Mouse (Mus musculus) intestine, postnatal 0 days (tissue): ENCODE data around the gene Vps26a. TPM values are rescaled to one million over a fixed set of nuclear protein-coding genes. Genes with fewer than 3 reads are reported as not detected.

Experiments
- ATAC-seq: fragments of 200-750 bp; cut with Nextera tagmentation; 2 replicates; pipeline ENCODE4 v1.8.0; 2017; ENCODE audit warnings: mild to moderate bottlenecking, moderate TSS enrichment, moderate library complexity
- H3K27ac ChIP-seq: fragments of 300-500 bp; sonication (generic); 2 replicates; pipeline ENCODE4 v1.5.1; 2014; ENCODE audit warnings: mild to moderate bottlenecking, low read depth, low read length, moderate library complexity
- H3K27me3 ChIP-seq: fragments of 300-500 bp; sonication (generic); replicated peaks from 2 replicates; pipeline ENCODE4 v1.6.1; 2014; ENCODE audit warnings: low read length, mixed read lengths; ENCODE audit not compliant: control insufficient read depth, insufficient read depth
- H3K36me3 ChIP-seq: fragments of 300-500 bp; sonication (generic); 2 replicates; pipeline ENCODE4 v1.6.1; 2014; ENCODE audit warnings: mild to moderate bottlenecking, moderate library complexity; ENCODE audit not compliant: control insufficient read depth, insufficient read depth
- H3K4me1 ChIP-seq: fragments of 300-500 bp; sonication (generic); replicated peaks from 2 replicates; pipeline ENCODE4 v1.6.1; 2014; ENCODE audit warnings: antibody characterized with exemption, low read length, mixed read lengths; ENCODE audit not compliant: control insufficient read depth, insufficient read depth
- H3K4me2 ChIP-seq: fragments of 300-500 bp; sonication (generic); replicated peaks from 2 replicates; pipeline ENCODE4 v1.6.1; 2014; ENCODE audit warnings: low read depth, mild to moderate bottlenecking, moderate library complexity
- H3K4me3 ChIP-seq: fragments of 300-500 bp; sonication (generic); 2 replicates; pipeline ENCODE4 v1.5.1; 2014; ENCODE audit warnings: low read depth, low read length
- H3K9ac ChIP-seq: fragments of 300-500 bp; sonication (generic); 2 replicates; pipeline ENCODE4 v1.6.1; 2014; ENCODE audit warnings: mild to moderate bottlenecking, low read depth, low read length
- H3K9me3 ChIP-seq: fragments of 300-500 bp; sonication (generic); 2 replicates; pipeline ENCODE4 v1.6.1; 2016; ENCODE audit warnings: mixed run types; ENCODE audit not compliant: control insufficient read depth
- CTCF ChIP-seq: sonication (generic); IDR thresholded peaks from 2 replicates; pipeline ENCODE4 v1.5.1; 2016; ENCODE audit warnings: low read depth, mild to moderate bottlenecking, control low read depth, antibody characterized with exemption, moderate library complexity
- WGBS: fragments of 180-500 bp; shearing (Covaris S2); extraction: QIAGEN DNeasy Blood & Tissue Kit; methylation state at CpG from one replicate; pipeline ENCODE4 v1.1.7; 2014; 5-methylcytosine and 5-hydroxymethylcytosine counted together
- polyA plus RNA-seq: library from polyadenylated mRNA; unstranded; fragments of >200 nt; fragmentation: Nextera tagmentation; extraction: Ambion mirVana; gene quantifications from 2 replicates; pipeline ENCODE4 v1.2.1, GENCODE M21; 2015

Vps26a gene
- polyA plus RNA-seq, 1 experiment from 2014 or later = 102 TPM

GRCm38 (mm10) chr10:62425081-62425871 lies 61.3 kb downstream of the Vps26a start:
- Histone ChIP-seq H3K36me3 (peaks cover 23% of the 10 kb centered on the region), H3K4me3 (no peak overlapping the region), H3K27ac (peak overlapping the region; percentile 75), H3K9ac (no peak overlapping the region), H3K4me1 (peaks cover 6% of the 10 kb centered on the region; the same call in 1 of the 2 replicates), H3K27me3 (no peaks in the 10 kb centered on the region), H3K9me3 (no peaks in the 10 kb centered on the region), H3K4me2 (no peak overlapping the region)
- WGBS = 28% methylated on average over 9 of the region's 9 CpGs
- ATAC-seq = peak; percentile 75
- TF ChIP-seq CTCF = no peak

GRCm38 (mm10) chr10:62422255-62422654 lies 64.3 kb downstream of the Vps26a start, which contains the start of gene Hkdc1:
Gene Hkdc1 (minus strand): TSS chr10:62422491.
- Histone ChIP-seq H3K4me2 (peak within 1 kb of the TSS; percentile 56), H3K27ac (peak within 1 kb of the TSS; percentile 60), H3K27me3 (no peaks in the 10 kb centered on the region), H3K4me1 (peaks cover 10% of the 10 kb centered on the region), H3K4me3 (peak within 1 kb of the TSS; percentile 29), H3K36me3 (no peaks in the 10 kb centered on the region; the same call in 1 of the 2 replicates), H3K9me3 (no peaks in the 10 kb centered on the region), H3K9ac (peak within 1 kb of the TSS; percentile 37; the same call in 1 of the 2 replicates)
- peak; percentile 36 for ATAC-seq
- whole genome bisulfite sequencing = 27% methylated on average over 15 of the region's 15 CpGs
- TF ChIP-seq CTCF = no peak

GRCm38 (mm10) chr10:62421127-62421526 lies 65.5 kb downstream of the Vps26a start:
- Histone ChIP-seq H3K9ac (peak overlapping the region; percentile 37; the same call in 1 of the 2 replicates), H3K4me3 (peak overlapping the region; percentile 29), H3K27ac (peak overlapping the region; percentile 60), H3K9me3 (no peaks in the 10 kb centered on the region), H3K36me3 (no peaks in the 10 kb centered on the region; the same call in 1 of the 2 replicates), H3K4me2 (peak overlapping the region; percentile 56), H3K4me1 (peaks cover 10% of the 10 kb centered on the region), H3K27me3 (no peaks in the 10 kb centered on the region)
- TF ChIP-seq CTCF = no peak
- no peak for ATAC-seq
- 68% methylated on average over 3 of the region's 3 CpGs for WGBS

- H3K9ac ChIP-seq = no peak overlapping the region
- 35% methylated on average over 6 of the region's 6 CpGs for WGBS
- peak overlapping the region; percentile 29 for H3K4me3 ChIP-seq
- no peaks in the 10 kb centered on the region for H3K9me3 ChIP-seq
- no peaks in the 10 kb centered on the region for H3K27me3 ChIP-seq
- H3K4me1 ChIP-seq = peaks cover 7% of the 10 kb centered on the region
- no peak for ATAC-seq
- TF ChIP-seq CTCF = no peak
- H3K36me3 ChIP-seq = no peaks in the 10 kb centered on the region; the same call in 1 of the 2 replicates
- H3K4me2 ChIP-seq = peak overlapping the region; percentile 56
- peak overlapping the region; percentile 60 for H3K27ac ChIP-seq
Observed at GRCm38 (mm10) chr10:62420399-62420798, 66.2 kb downstream of the Vps26a start.

- Histone ChIP-seq H3K36me3 (no peaks in the 10 kb centered on the region; the same call in 1 of the 2 replicates), H3K27me3 (no peaks in the 10 kb centered on the region), H3K27ac (peak overlapping the region; percentile 57; the same call in 1 of the 2 replicates), H3K4me3 (no peak overlapping the region), H3K9ac (no peak overlapping the region), H3K4me1 (peaks cover 5% of the 10 kb centered on the region), H3K4me2 (peak overlapping the region; percentile 56), H3K9me3 (no peaks in the 10 kb centered on the region)
- no peak for TF ChIP-seq CTCF
- ATAC-seq = peak; percentile 38
- WGBS = 37% methylated on average over 5 of the region's 5 CpGs
Observed at GRCm38 (mm10) chr10:62419422-62419821, 67.2 kb downstream of the Vps26a start.

- no peak for ATAC-seq
- WGBS = 60% methylated on average over 7 of the region's 7 CpGs
- H3K4me3 ChIP-seq = no peak overlapping the region
- peaks cover 4% of the 10 kb centered on the region for H3K4me1 ChIP-seq
- no peak overlapping the region for H3K9ac ChIP-seq
- peak overlapping the region; percentile 54; the same call in 1 of the 2 replicates for H3K27ac ChIP-seq
- H3K4me2 ChIP-seq = peak overlapping the region; percentile 56
- no peaks in the 10 kb centered on the region for H3K27me3 ChIP-seq
- H3K9me3 ChIP-seq = no peaks in the 10 kb centered on the region
- no peak for TF ChIP-seq CTCF
- H3K36me3 ChIP-seq = no peaks in the 10 kb centered on the region; the same call in 1 of the 2 replicates
Observed at GRCm38 (mm10) chr10:62418831-62419356, 67.7 kb downstream of the Vps26a start.
